Mouse (Mus musculus): ENCODE results near the gene Sec24b.

DNA sequence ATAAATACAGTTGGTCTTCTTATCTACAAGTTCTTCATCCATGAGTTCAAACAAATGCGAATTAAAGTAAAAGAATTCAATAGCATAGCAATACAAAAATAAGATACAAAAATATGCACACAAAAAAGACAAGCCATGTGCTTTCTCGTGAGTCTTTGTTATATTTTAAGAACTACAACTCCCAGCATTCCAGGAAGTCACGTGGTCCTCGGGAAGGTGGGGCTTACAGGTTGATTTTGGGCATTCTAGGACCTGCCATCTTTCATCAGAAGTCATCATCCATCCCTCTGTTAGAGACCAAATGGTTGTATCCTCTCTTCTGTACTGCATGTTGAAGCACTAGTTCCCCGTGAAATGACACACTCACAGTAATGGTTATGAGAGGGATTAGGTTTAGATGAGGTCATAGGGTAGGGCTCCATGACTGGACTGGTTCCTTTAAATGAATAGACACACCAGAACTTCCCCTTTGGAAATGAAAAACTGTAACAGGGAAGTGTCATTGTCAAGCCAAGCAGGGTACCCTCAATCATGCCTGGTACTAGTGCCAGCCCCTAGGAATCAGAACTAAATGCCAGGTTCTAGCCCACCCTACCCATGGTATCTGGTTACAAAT, 112.1 kb downstream of the Sec24b start:
- TF ChIP-seq CTCF (IDR thresholded peaks at IDR 0.05; ENCODE audit: low read depth) (no peak), EP300 (IDR thresholded peaks at IDR 0.05; ENCODE audit: low read depth) (no peak)
